Mouse (Mus musculus) gastrocnemius, adult 2 months (tissue): ENCODE data around the gene Fbxl14. TPM values are rescaled to one million over a fixed set of nuclear protein-coding genes. Genes with fewer than 3 reads are reported as not detected.

Experiments used
- DNase-seq: peaks from one replicate; pipeline ENCODE4 v3.0.0; 2022
- H3K27ac ChIP-seq: fragments of 200-600 bp; 2 replicates; pipeline ENCODE4 v1.8.1; 2022; ENCODE audit warnings: mild to moderate bottlenecking
- H3K4me3 ChIP-seq: fragments of 200-600 bp; 2 replicates; pipeline ENCODE4 v1.8.1; 2022; ENCODE audit warnings: mild to moderate bottlenecking, moderate library complexity
- CTCF ChIP-seq: fragments of 200-600 bp; IDR thresholded peaks from 2 replicates; pipeline ENCODE4 v1.8.1; 2022; ENCODE audit warnings: antibody characterized with exemption, mild to moderate bottlenecking, moderate library complexity
- intact Hi-C: fragments of 180-260 bp; cut with DNase I; formaldehyde crosslinking; loops from one replicate; pipeline ENCODE4 v1.15.1; 2025
- total RNA-seq, 2 experiments: library from RNA; stranded (reverse); gene quantifications; 2 replicates each; pipeline ENCODE4 v1.2.3; 2021

Gene Fbxl14
- total RNA-seq, 2 experiments from 2014 or later = 10.3 to 10.4 TPM

- DNase-seq = no peak
- no peak overlapping the region for H3K27ac ChIP-seq
- peak; percentile 87 for TF ChIP-seq CTCF
- peak overlapping the region; percentile 52 for H3K4me3 ChIP-seq
- intact Hi-C loops = loop anchor here (5.0 kb wide), 5 partner anchors 53 to 708 kb away; partner anchors contain the start of gene Wnt5b
These were observed 10.3 kb downstream of the Fbxl14 start for GRCm38 (mm10) chr6:119489765-119490164.

DNA sequence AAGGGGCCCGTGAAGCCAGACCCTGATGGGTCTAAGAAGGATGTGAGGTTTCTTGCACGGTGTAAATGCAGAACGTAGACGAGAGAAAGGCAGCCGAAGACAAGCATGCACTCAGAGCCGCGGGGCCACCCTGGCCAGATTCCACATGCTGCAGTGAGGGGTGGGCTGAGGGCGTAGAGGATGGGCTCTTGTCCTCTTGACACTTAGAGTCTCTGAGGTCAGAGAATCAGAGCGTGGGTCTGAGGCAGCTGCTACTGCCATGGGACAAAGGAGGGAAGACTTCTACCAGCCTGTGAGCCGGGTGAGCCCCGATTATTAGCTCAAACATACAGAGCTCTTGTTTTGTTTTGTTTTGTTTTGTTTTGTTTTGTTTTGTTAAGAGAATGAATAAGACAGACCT is 11.1 kb downstream of the Fbxl14 start:
- Histone ChIP-seq H3K4me3 (peak overlapping the region; percentile 26), H3K27ac (no peak overlapping the region)
- TF ChIP-seq CTCF = no peak
- no peak for DNase-seq
- intact Hi-C loops = loop anchor here (5.0 kb wide), 3 partner anchors 52 to 277 kb away; partner anchors contain the start of gene Wnt5b

DNA sequence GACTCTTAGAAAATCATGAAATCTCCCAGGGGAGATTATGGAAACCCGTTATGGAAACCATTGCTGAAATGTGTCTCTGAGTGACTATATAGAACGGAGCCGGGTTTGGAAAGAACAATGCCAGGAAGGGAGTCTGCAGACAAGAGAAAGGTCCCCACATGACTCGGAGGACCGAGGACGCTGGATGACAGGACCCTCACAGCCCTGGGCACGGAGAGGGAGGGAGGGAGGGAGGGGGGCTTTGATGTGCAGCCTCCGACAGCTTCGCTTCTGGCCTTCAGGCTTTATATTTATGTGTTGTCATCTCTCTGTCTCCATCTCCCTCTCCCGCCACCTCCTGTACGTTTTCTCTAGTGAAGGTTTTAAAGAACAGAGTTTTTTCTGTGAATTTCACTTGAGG is 11.5 kb downstream of the Fbxl14 start:
- TF ChIP-seq CTCF = no peak
- 0 out of 2 replicates have a peak overlapping the region, but pooled peaks have one; percentile 8 for H3K27ac ChIP-seq
- no peak for DNase-seq
- H3K4me3 ChIP-seq = peak overlapping the region; percentile 26; the same call in 1 of the 2 replicates
- intact Hi-C loops = loop anchor here (5.0 kb wide), 3 partner anchors 51 to 276 kb away; partner anchors contain the start of gene Wnt5b

- TF ChIP-seq CTCF = no peak
- intact Hi-C loops = loop anchor here (5.0 kb wide), 3 partner anchors 50 to 275 kb away; partner anchors contain the start of gene Wnt5b
- Histone ChIP-seq H3K27ac (no peak overlapping the region), H3K4me3 (no peak overlapping the region)
- no peak for DNase-seq
These were observed 12.6 kb downstream of the Fbxl14 start for GRCm38 (mm10) chr6:119491997-119492629.

DNA sequence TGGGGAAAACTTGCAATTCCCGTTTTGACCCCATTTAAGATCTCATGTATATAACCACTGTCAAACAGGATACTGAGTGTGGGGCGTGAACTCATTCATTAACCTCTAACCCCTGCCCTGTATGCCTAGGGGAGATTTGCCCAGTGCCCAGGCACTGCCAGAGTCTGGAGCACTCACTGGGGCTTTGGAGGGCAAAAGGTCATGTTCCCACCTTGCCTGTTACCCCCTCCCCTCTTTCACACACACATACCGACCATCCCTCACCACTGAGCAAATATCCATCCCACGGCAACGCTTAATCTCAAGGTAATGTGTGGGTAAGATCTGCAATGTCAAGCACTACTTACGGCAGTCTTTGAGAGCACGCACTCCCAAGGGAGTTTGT is 13.2 kb downstream of the Fbxl14 start:
- no peak overlapping the region for H3K27ac ChIP-seq
- no peak for TF ChIP-seq CTCF
- no peak overlapping the region for H3K4me3 ChIP-seq
- intact Hi-C loops = loop anchor here (5.0 kb wide), 3 partner anchors 50 to 275 kb away; partner anchors contain the start of gene Wnt5b
- no peak for DNase-seq

DNA sequence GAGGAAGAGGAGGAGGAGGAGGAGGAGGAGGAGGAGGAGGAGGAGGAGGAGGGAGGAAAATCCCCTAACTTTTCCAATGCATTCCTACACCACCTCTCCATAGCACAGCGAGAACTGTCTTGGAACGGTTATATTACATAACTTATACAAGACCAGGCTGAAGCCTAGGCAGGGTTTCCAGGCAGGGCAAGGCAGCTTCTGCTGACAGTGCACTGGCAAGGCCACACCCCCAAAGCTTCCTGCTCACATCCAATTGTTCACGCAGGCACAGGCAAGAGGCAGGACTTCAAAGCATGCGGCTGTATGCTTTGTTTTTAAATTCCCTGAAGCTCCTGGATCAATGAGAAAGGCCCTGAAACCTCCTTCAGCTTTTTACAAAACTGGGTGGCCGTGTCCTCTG is 19.8 kb downstream of the Fbxl14 start:
- Histone ChIP-seq H3K27ac (no peak overlapping the region), H3K4me3 (0 out of 2 replicates have a peak overlapping the region, but pooled peaks have one; percentile 3)
- no peak for TF ChIP-seq CTCF
- intact Hi-C loops = no loop called here
- peak; percentile 60 for DNase-seq

GRCm38 (mm10) chr6:119500086-119500485 is 20.6 kb downstream of the Fbxl14 start:
- DNase-seq = no peak
- no peak overlapping the region for H3K27ac ChIP-seq
- TF ChIP-seq CTCF = no peak
- no peak overlapping the region for H3K4me3 ChIP-seq
- intact Hi-C loops = no loop called here

GRCm38 (mm10) chr6:119502031-119502430 is 22.6 kb downstream of the Fbxl14 start:
- Histone ChIP-seq H3K27ac (no peak overlapping the region), H3K4me3 (no peak overlapping the region)
- DNase-seq = no peak
- TF ChIP-seq CTCF = no peak
- intact Hi-C loops = no loop called here

GRCm38 (mm10) chr6:119504756-119505155 is 25.3 kb downstream of the Fbxl14 start:
- Histone ChIP-seq H3K27ac (no peak overlapping the region), H3K4me3 (no peak overlapping the region)
- intact Hi-C loops = no loop called here
- no peak for DNase-seq
- no peak for TF ChIP-seq CTCF

DNA sequence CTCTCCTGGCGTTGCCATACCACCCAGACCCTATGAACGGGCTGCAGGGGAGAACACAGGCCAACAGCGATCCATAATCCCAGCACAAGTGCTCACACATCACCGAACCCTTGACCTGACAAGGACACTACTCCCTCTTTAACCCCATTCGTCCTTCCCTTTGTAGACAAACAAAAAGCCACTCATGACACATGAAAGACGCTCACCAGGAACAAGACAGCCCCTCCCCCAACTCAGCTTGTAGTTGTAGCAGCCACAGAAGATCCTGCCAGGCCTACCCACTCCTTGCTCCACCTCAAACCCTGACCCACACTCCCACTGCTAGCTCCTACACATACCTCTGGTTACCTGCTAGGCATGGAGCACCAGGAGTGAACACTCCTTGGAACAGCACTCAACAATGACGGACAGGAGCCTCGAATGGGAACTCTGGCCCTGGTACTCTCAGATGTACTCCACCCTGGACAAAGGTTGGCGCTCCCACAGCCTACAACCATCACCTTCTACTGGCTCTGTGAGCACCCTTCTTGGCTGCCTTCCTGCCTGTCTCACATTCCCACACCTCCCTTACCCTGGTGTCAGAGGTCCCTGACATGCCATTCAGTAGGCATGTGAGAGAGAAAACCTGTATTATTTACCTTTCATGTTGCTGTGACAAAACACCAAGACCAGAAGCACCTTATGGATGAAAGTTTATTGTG is 26.2 kb downstream of the Fbxl14 start:
- no peak for TF ChIP-seq CTCF
- no peak overlapping the region for H3K27ac ChIP-seq

GRCm38 (mm10) chr6:119508221-119508620 is 28.8 kb downstream of the Fbxl14 start:
- DNase-seq = no peak
- peak overlapping the region; percentile 77 for H3K27ac ChIP-seq

More for the DNA sequence above, 26.2 kb downstream of the Fbxl14 start:
- intact Hi-C loops = no loop called here
- H3K4me3 ChIP-seq = no peak overlapping the region
- no peak for DNase-seq

DNA sequence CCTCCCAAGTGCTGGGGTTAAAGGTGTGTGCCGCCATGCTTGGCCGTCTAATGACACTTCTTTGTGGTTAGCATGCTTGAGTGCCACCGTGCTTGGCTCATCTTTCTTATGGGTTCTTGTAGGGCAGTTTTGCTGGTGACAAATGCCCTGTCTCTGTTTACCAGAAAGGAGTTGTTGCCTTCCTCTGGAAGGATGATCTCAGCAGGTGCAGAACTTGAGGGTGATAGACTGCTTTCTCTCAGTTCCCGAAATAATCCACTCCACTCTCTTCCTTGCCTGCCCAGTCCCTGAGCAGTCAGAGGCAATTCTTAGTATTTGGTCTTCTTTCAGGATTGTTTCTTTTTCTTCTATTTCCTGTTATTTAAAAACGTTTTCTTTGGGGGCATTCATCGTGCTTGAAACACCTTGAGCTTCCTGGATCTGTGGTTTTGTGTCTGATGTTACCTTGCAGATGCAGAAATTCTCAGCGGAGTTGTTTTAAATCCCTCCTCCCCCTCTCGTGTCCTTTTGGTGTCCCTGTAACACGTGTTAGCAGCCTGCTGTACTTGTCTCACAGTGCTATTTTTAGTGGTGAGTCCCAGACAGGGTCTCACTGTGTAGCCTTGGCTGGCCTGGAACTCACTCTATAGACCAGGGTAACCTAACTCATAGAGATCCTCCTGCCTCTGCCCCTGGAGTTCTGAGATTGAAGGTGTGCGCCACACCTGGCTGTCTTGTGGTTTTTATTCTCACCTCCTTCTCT is 29.3 kb downstream of the Fbxl14 start:
- peak overlapping the region; percentile 21; the same call in 1 of the 2 replicates for H3K4me3 ChIP-seq
- intact Hi-C loops = no loop called here
- peak overlapping the region; percentile 77 for H3K27ac ChIP-seq
- DNase-seq = no peak
- TF ChIP-seq CTCF = no peak

More at GRCm38 (mm10) chr6:119508221-119508620, 28.8 kb downstream of the Fbxl14 start:
- H3K4me3 ChIP-seq = no peak overlapping the region
- intact Hi-C loops = no loop called here
- no peak for TF ChIP-seq CTCF
